Comparison of ENCODE assay signal across 8 mouse cellular contexts in the genomic region with DNA sequence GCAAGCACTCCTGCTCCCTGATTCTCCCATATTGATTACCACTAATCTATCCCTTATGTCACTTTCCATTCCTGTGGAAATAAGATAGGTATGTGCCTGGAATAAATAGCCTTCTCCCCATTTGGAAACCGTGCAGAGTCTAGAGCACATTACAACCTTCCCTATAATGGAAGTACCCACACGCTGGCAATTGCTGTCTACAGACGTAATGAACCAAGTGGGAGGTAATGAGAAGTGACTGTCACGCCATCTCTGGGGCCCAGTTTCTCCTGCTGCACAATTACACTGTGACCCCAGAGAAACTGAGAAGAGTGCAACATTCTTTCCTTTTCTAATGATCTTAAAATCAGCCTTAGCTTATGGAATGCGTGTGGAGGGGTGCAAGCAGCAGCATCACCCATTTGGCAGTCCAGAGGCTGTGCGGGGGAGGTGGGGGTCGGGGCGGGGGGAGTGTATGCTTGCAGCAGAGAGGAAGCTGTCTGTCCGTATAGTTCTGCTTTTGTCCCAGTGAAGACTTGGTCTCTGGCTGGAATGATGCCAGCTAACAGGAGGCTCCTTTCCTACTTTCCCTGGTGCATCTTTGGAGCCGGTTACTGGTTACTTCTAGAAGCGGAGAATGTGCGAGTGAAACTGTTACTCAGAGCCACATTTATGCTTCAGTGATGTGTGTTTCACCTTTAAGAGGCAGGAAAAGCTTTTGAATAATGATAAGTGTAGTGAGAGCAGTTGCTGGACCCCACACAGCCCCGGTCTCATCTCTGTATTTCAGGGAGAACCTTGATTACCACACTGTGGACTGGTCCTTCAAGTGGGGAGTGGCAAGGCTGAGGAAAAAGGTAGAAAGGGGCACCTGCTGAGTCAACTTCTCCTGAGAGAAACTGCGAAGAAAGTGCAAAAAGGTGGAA.
DNase-seq lines count a peak whose midpoint lies in the region; ATAC-seq lines count a peak whose summit lies in the region.

No protein-coding gene starts in this region.

- H3K36me3 ChIP-seq in heart, embryonic 12.5 days, result no peaks in the 10 kb centered on the region
- no peaks in the 10 kb centered on the region for H3K36me3 ChIP-seq in heart, embryonic 11.5 days (ENCODE audit: control insufficient read depth, insufficient read depth, low read length)
- no peaks in the 10 kb centered on the region for H3K36me3 ChIP-seq in midbrain, embryonic 11.5 days (ENCODE audit: control insufficient read depth, insufficient read depth, low read length)

- no peaks in the 10 kb centered on the region for H3K27me3 ChIP-seq in heart, embryonic 12.5 days (replicated peaks)
- H3K27me3 ChIP-seq in heart, embryonic 11.5 days (ENCODE audit: control insufficient read depth, insufficient read depth, low read length), result no peaks in the 10 kb centered on the region
- H3K27me3 ChIP-seq in midbrain, embryonic 11.5 days (ENCODE audit: control insufficient read depth, insufficient read depth, low read length), result no peaks in the 10 kb centered on the region

- peak overlapping the region; percentile 5; the same call in 1 of the 2 replicates for H3K4me2 ChIP-seq in heart, embryonic 12.5 days
- H3K4me2 ChIP-seq in heart, embryonic 11.5 days, result no peak overlapping the region
- H3K4me2 ChIP-seq in midbrain, embryonic 11.5 days, result no peak overlapping the region

- ATAC-seq in heart, embryonic 12.5 days (ENCODE audit: insufficient number of reproducible peaks, low FRiP score), result peak; percentile 24; the same call in 1 of the 2 replicates
- ATAC-seq in heart, embryonic 11.5 days (replicated peaks; ENCODE audit: insufficient number of reproducible peaks, low FRiP score, low TSS enrichment), result no peak
- ATAC-seq in granulocyte monocyte progenitor cell, adult 5-6 weeks (replicated peaks; ENCODE audit: poor library complexity, severe bottlenecking), result peak; percentile 48
- ATAC-seq in midbrain, embryonic 11.5 days (ENCODE audit: low FRiP score), result peak; percentile 36; the same call in 1 of the 2 replicates
- ATAC-seq in megakaryocyte-erythroid progenitor cell, adult 5-6 weeks (replicated peaks; ENCODE audit: low FRiP score, low TSS enrichment, poor library complexity, severe bottlenecking), result no peak
- no peak for ATAC-seq in erythroid progenitor cell, adult 5-6 weeks (replicated peaks; ENCODE audit: low FRiP score, poor library complexity, severe bottlenecking)

- H3K4me3 ChIP-seq in heart, embryonic 12.5 days, result no peak overlapping the region
- no peak overlapping the region for H3K4me3 ChIP-seq in heart, embryonic 11.5 days (ENCODE audit: low read depth, low read length)
- H3K4me3 ChIP-seq in midbrain, embryonic 11.5 days (ENCODE audit: low read depth, low read length), result no peak overlapping the region

- H3K4me1 ChIP-seq in heart, embryonic 12.5 days (replicated peaks), result peaks cover 26% of the 10 kb centered on the region
- peaks cover 14% of the 10 kb centered on the region for H3K4me1 ChIP-seq in heart, embryonic 11.5 days (ENCODE audit: control insufficient read depth, insufficient read depth, low read length)
- H3K4me1 ChIP-seq in midbrain, embryonic 11.5 days (ENCODE audit: control insufficient read depth, insufficient read depth, low read length), result peaks cover 6% of the 10 kb centered on the region

- no peak overlapping the region for H3K9ac ChIP-seq in heart, embryonic 12.5 days
- no peak overlapping the region for H3K9ac ChIP-seq in heart, embryonic 11.5 days (ENCODE audit: low read depth, low read length)
- H3K9ac ChIP-seq in midbrain, embryonic 11.5 days (ENCODE audit: low read length), result no peak overlapping the region

- WGBS in heart, embryonic 12.5 days, result 45% methylated on average over 14 of the region's 14 CpGs
- WGBS in heart, embryonic 11.5 days (ENCODE audit: insufficient replicate concordance), result 43% methylated on average over 14 of the region's 14 CpGs
- 41% methylated on average over 14 of the region's 14 CpGs for WGBS in midbrain, embryonic 11.5 days

- no peak overlapping the region for H3K27ac ChIP-seq in heart, embryonic 12.5 days (ENCODE audit: poor library complexity, severe bottlenecking)
- H3K27ac ChIP-seq in heart, embryonic 11.5 days (ENCODE audit: low read depth, low read length), result no peak overlapping the region
- no peak overlapping the region for H3K27ac ChIP-seq in midbrain, embryonic 11.5 days (ENCODE audit: low read depth, low read length)

- DNase-seq in MN1 (ENCODE audit: low spot score), result peak; percentile 17
- no peak for DNase-seq in midbrain, embryonic 11.5 days (ENCODE audit: low spot score, missing footprints)
- no peak for DNase-seq in lung, postnatal 10 days

- H3K9me3 ChIP-seq in heart, embryonic 12.5 days (replicated peaks), result no peaks in the 10 kb centered on the region
- no peaks in the 10 kb centered on the region for H3K9me3 ChIP-seq in heart, embryonic 11.5 days (replicated peaks; ENCODE audit: control insufficient read depth, low read length)
- H3K9me3 ChIP-seq in midbrain, embryonic 11.5 days (ENCODE audit: control insufficient read depth, low read length), result no peaks in the 10 kb centered on the region

Comparison
In these comparisons a context has a peak if more than half of its experiments do, and no peak if none do; other contexts are left out.
1. ATAC-seq: peak in heart, embryonic 12.5 days (single experiment), granulocyte monocyte progenitor cell, adult 5-6 weeks (single experiment) and midbrain, embryonic 11.5 days (single experiment); none in heart, embryonic 11.5 days (single experiment), megakaryocyte-erythroid progenitor cell, adult 5-6 weeks (single experiment) and erythroid progenitor cell, adult 5-6 weeks (single experiment).